Mouse (Mus musculus): ENCODE data around the gene Acp4.

GRCm38 (mm10) chr7:44261147-44261546, 4.0 kb upstream of the Acp4 start, which contains the start of gene Gm15517:
- TF ChIP-seq USF1 (IDR thresholded peaks at IDR 0.05; ENCODE audit: low read depth, low read length), result no peak
- no peak for TF ChIP-seq PAX5 (IDR thresholded peaks at IDR 0.05; ENCODE audit: low read length)
- TF ChIP-seq CTCF (conservative IDR thresholded peaks at IDR 0.05 in 1 of 2, IDR thresholded peaks at IDR 0.05 in 1 of 2; ENCODE audit: low read depth in 2 of 2, low read length in 2 of 2), result no peak
- no peak for TF ChIP-seq TCF12 (IDR thresholded peaks at IDR 0.05; ENCODE audit: low read depth, low read length)
- TF ChIP-seq MAFK (IDR thresholded peaks at IDR 0.05; ENCODE audit: insufficient replicate concordance, low read length), result no peak
- TF ChIP-seq RCOR1 (conservative IDR thresholded peaks at IDR 0.05; ENCODE audit: low read depth, low read length), result no peak
- TF ChIP-seq HCFC1 (IDR thresholded peaks at IDR 0.05; ENCODE audit: low read depth, low read length), result no peak
- no peak for TF ChIP-seq CHD2 (IDR thresholded peaks at IDR 0.05; ENCODE audit: low read length)
- TF ChIP-seq ELF1 (IDR thresholded peaks at IDR 0.05; ENCODE audit: low read depth, low read length), result no peak
- TF ChIP-seq ETS1 (conservative IDR thresholded peaks at IDR 0.05; ENCODE audit: low read depth, low read length), result no peak
- TF ChIP-seq POLR2A (IDR thresholded peaks at IDR 0.05; ENCODE audit: low read depth, low read length), result no peak
- no peak for TF ChIP-seq ZMIZ1 (IDR thresholded peaks at IDR 0.05; ENCODE audit: low read depth, low read length)
- TF ChIP-seq RAD21 (IDR thresholded peaks at IDR 0.05; ENCODE audit: low read depth, low read length), result no peak
